Mouse (Mus musculus): Measurements from ENCODE around the gene Slc35f5. TPM values are rescaled to one million over a fixed set of nuclear protein-coding genes. Genes with fewer than 3 reads are reported as not detected.

The Slc35f5 gene
- total and polyA plus RNA-seq, 3 experiments = 5.8 to 7.0 TPM; not detected in 1

DNA sequence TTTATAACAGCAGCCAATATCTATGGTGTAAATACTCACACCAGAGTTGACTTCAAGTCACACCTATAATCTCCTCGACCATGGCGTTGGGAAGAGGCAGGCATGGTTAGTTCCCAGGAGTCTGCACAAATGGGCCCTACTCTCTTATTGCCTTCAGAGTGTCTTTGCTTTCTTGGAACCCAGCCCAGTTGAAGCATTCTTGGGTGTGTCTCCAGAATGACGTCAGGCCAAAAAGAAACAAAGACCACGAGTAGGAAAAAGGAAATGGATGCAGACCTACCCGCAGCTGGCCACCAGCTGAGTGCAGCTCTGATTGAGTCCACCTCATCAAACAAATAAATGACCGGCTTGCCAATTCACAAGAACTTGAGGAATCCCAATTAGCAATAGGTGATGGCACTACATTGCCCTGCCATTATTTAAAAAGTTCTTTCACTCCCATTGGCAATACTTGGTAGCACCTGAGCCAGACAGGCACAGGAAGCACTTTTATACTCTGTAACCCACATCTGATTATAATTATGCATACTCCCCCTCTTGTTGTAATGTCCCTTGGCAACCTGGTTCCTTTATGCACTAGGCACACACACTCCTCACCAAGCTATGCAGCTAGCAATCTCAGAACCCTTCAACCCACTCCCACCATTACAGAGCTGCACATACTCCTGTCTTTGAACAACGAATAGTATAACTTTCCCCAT lies 34.3 kb upstream of the Slc35f5 start:
- H3K9ac ChIP-seq (ENCODE audit: control insufficient read depth, low read depth, low read length, poor library complexity, severe bottlenecking) = no peak overlapping the region
- H3K9me3 ChIP-seq (replicated peaks; ENCODE audit: insufficient read depth, low read length) = no peaks in the 10 kb centered on the region
- H3K79me2 ChIP-seq (ENCODE audit: control insufficient read depth, insufficient read depth, low read length, poor library complexity) = no peaks in the 10 kb centered on the region
- TF ChIP-seq GATA1 (IDR thresholded peaks at IDR 0.05; ENCODE audit: low read depth, low read length) (no peak), USF2 (IDR thresholded peaks at IDR 0.05; ENCODE audit: borderline replicate concordance in 1 of 2, insufficient read depth in 1 of 2, low read depth in 1 of 2, low read length in 2 of 2) (no peak), SIN3A (IDR thresholded peaks at IDR 0.05; ENCODE audit: low read length) (no peak), MAFK (IDR thresholded peaks at IDR 0.05; ENCODE audit: borderline replicate concordance, low read depth, low read length) (no peak), RCOR1 (IDR thresholded peaks at IDR 0.05; ENCODE audit: low read depth, low read length) (no peak), E2F4 (IDR thresholded peaks at IDR 0.05; ENCODE audit: borderline replicate concordance, low read depth, low read length) (no peak), UBTF (IDR thresholded peaks at IDR 0.05; ENCODE audit: borderline replicate concordance, insufficient read depth, low read depth, low read length) (no peak), ZKSCAN1 (IDR thresholded peaks at IDR 0.05; ENCODE audit: low read depth, low read length) (no peak), USF1 (IDR thresholded peaks at IDR 0.05; ENCODE audit: low read depth, low read length) (no peak), ZC3H11A (IDR thresholded peaks at IDR 0.05; ENCODE audit: low read depth, low read length) (no peak), MAZ (IDR thresholded peaks at IDR 0.05; ENCODE audit: low read depth, low read length) (no peak), MEF2A (IDR thresholded peaks at IDR 0.05; ENCODE audit: extremely low read depth, insufficient replicate concordance, low read depth, low read length, poor library complexity, severe bottlenecking) (no peak), GABPA (IDR thresholded peaks at IDR 0.05; ENCODE audit: low read depth, low read length) (no peak), ELF1 (IDR thresholded peaks at IDR 0.05; ENCODE audit: low read depth, low read length) (no peak), TCF12 (IDR thresholded peaks at IDR 0.05; ENCODE audit: low read depth, low read length) (no peak), ZMIZ1 (IDR thresholded peaks at IDR 0.05; ENCODE audit: low read depth, low read length) (no peak), JUND (IDR thresholded peaks at IDR 0.05; ENCODE audit: low read depth, low read length) (no peak), POLR2A (IDR thresholded peaks at IDR 0.05; ENCODE audit: control insufficient read depth in 1 of 2, insufficient read depth in 1 of 2, low read depth in 1 of 2, low read length in 2 of 2, poor library complexity in 1 of 2) (no peak), TBP (IDR thresholded peaks at IDR 0.05; ENCODE audit: low read depth, low read length) (no peak), TAL1 (IDR thresholded peaks at IDR 0.05; ENCODE audit: low read length) (no peak)
- H3K27ac ChIP-seq (ENCODE audit: control insufficient read depth, low read depth, low read length) = no peak overlapping the region
- no peak overlapping the region for H3K4me3 ChIP-seq (ENCODE audit: control insufficient read depth in 1 of 2, insufficient read depth in 1 of 2, low read depth in 2 of 2, low read length in 2 of 2)
- H3K27me3 ChIP-seq (ENCODE audit: control insufficient read depth in 1 of 2, insufficient read depth in 2 of 2, low read length in 2 of 2) = no peaks in the 10 kb centered on the region
- 0 out of 4 replicates have a peak, but pooled peaks cover 0 to 2% of the 10 kb centered on the region in 2 experiments for H3K4me1 ChIP-seq (ENCODE audit: control insufficient read depth in 1 of 2, insufficient read depth in 2 of 2, low read length in 2 of 2)
- peak; percentile 26 for DNase-seq (ENCODE audit: low read depth, low spot score)
- H3K36me3 ChIP-seq (ENCODE audit: control insufficient read depth in 1 of 2, insufficient read depth in 2 of 2, low read length in 2 of 2) = no peaks in the 10 kb centered on the region
